Mouse (Mus musculus) embryonic facial prominence, embryonic 15.5 days (tissue): ENCODE data around the gene Ypel2. TPM values are rescaled to one million over a fixed set of nuclear protein-coding genes. Genes with fewer than 3 reads are reported as not detected.

Experiments
- ATAC-seq: fragments of 200-750 bp; cut with Nextera tagmentation; 2 replicates; pipeline ENCODE4 v1.8.0; 2017; ENCODE audit warnings: low read depth, moderate TSS enrichment; ENCODE audit not compliant: insufficient number of reproducible peaks, low FRiP score, low TSS enrichment
- H3K27ac ChIP-seq: fragments of 300-500 bp; sonication (generic); replicated peaks from 2 replicates; pipeline ENCODE4 v1.5.1; 2015; ENCODE audit warnings: mild to moderate bottlenecking, inconsistent platforms
- H3K27me3 ChIP-seq: fragments of 300-500 bp; sonication (generic); 2 replicates; pipeline ENCODE4 v1.6.1; 2015; ENCODE audit warnings: inconsistent platforms
- H3K36me3 ChIP-seq: fragments of 300-500 bp; sonication (generic); 2 replicates; pipeline ENCODE4 v1.6.1; 2015; ENCODE audit warnings: mild to moderate bottlenecking, inconsistent platforms
- H3K4me1 ChIP-seq: fragments of 300-500 bp; sonication (generic); 2 replicates; pipeline ENCODE4 v1.6.1; 2015; ENCODE audit warnings: inconsistent platforms
- H3K4me2 ChIP-seq: fragments of 300-500 bp; sonication (generic); replicated peaks from 2 replicates; pipeline ENCODE4 v1.6.1; 2015; ENCODE audit warnings: mild to moderate bottlenecking, inconsistent platforms
- H3K4me3 ChIP-seq: fragments of 300-500 bp; sonication (generic); replicated peaks from 2 replicates; pipeline ENCODE4 v1.5.1; 2015; ENCODE audit warnings: mild to moderate bottlenecking, inconsistent platforms
- H3K9ac ChIP-seq: fragments of 300-500 bp; sonication (generic); 2 replicates; pipeline ENCODE4 v1.6.1; 2015; ENCODE audit warnings: inconsistent platforms
- H3K9me3 ChIP-seq: fragments of 300-500 bp; sonication (generic); replicated peaks from 2 replicates; pipeline ENCODE4 v1.6.1; 2016; ENCODE audit warnings: inconsistent platforms
- WGBS: fragments of 180-500 bp; shearing (Covaris S2); methylation state at CpG from one replicate; pipeline ENCODE4 v1.1.7; 2015; 5-methylcytosine and 5-hydroxymethylcytosine counted together
- polyA plus RNA-seq: library from polyadenylated mRNA; unstranded; fragments of >200 nt; fragmentation: Nextera tagmentation; extraction: Ambion mirVana; gene quantifications from 2 replicates; pipeline ENCODE4 v1.2.1, GENCODE M21; 2015

The Ypel2 gene
- polyA plus RNA-seq, 1 experiment from 2014 or later: 8.8 TPM

DNA sequence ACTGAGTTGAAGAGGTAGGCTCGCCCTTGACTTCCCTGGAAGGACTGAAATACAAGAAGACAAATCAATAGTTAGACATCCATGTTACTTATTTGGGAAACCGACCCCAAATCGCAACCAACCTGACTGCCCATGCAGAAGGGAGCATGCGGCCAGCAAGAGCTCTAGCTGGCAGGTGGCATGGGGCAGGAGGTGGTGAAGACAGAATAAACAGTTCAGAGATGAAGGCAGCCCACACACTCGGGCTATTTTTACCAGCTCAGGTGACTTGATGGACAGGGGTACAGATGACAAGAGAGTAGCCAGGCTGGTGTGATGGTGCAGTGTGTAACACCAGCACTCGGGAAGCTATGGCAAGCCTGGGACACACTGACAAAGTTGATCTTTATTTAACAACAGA is 47.6 kb downstream of the Ypel2 start:
- no peak for ATAC-seq
- Histone ChIP-seq H3K36me3 (peaks cover 13% of the 10 kb centered on the region; the same call in 1 of the 2 replicates), H3K4me3 (no peak overlapping the region), H3K27ac (no peak overlapping the region), H3K9me3 (no peaks in the 10 kb centered on the region), H3K4me1 (peaks cover 31% of the 10 kb centered on the region), H3K27me3 (no peaks in the 10 kb centered on the region), H3K9ac (no peak overlapping the region), H3K4me2 (no peak overlapping the region)
- WGBS: 77% methylated on average over 6 of the region's 6 CpGs

DNA sequence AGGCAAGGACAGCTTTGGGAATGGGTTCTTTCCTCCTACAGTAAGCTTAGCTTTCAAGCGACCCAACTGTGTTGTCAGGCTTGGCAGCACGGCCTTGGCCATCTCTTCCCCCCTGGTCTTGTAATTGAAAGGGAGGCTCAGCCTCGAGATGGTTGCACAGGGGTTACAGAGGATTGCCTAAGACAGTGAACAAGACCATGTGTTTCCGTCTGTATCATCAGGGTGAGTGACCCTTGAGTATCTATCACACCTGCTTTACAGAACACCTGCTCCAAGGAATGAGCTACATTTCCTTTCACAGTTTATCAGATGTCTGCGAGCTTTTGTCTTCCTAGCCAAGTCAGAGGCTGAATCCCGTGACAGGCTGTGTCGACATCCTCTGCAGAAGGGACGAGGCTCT is 48.4 kb downstream of the Ypel2 start:
- H3K9ac ChIP-seq: no peak overlapping the region
- H3K4me1 ChIP-seq: peaks cover 24% of the 10 kb centered on the region
- no peaks in the 10 kb centered on the region for H3K9me3 ChIP-seq
- no peak for ATAC-seq
- H3K27ac ChIP-seq: 0 out of 2 replicates have a peak overlapping the region, but pooled peaks have one; percentile 44
- H3K36me3 ChIP-seq: peaks cover 13% of the 10 kb centered on the region; the same call in 1 of the 2 replicates
- WGBS: 68% methylated on average over 8 of the region's 8 CpGs
- H3K4me3 ChIP-seq: no peak overlapping the region
- no peak overlapping the region for H3K4me2 ChIP-seq
- H3K27me3 ChIP-seq: no peaks in the 10 kb centered on the region

DNA sequence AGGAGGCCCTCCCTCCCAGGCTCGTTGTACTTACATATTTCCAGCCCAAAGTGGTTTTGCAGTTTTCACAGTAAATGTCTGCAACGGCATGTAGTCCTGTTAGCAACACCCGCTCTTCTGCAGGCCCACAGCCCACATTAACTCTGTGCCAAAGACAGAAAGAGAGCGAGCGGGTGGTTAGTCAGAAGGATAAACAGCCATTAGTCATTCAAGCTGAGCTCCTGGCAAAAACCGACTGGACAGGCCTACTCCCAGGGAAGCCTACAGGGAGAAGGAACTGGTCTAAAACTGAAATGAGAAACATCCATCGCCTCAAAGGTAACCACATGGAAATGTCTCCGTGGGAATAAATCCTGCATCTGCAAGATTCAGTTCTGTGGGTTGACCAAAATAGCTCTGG is 49.0 kb downstream of the Ypel2 start:
- Histone ChIP-seq H3K4me1 (peaks cover 20% of the 10 kb centered on the region), H3K9ac (no peak overlapping the region), H3K4me2 (no peak overlapping the region), H3K27me3 (no peaks in the 10 kb centered on the region), H3K4me3 (no peak overlapping the region), H3K27ac (peak overlapping the region; percentile 44; the same call in 1 of the 2 replicates), H3K9me3 (no peaks in the 10 kb centered on the region), H3K36me3 (peaks cover 13% of the 10 kb centered on the region; the same call in 1 of the 2 replicates)
- peak; percentile 73 for ATAC-seq
- WGBS: 42% methylated on average over 8 of the region's 8 CpGs

DNA sequence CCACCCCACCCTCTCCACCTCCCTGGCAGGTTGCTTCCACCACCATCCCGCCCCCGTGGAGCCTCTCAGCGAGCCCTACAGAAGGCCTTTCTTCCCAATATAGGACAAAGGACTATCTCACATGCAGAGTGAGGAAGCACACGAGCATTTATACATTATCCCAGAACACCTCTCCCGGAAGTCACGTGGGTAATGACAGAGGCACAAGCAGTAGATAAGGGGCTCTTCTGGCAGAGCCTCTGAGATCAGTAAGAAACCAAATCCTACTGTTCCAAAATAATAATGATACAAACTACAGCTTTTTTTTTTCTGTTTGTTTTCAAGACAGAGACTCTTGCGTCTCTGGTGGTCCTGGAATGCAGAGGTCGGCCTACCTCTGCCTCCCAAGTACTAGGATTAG is 51.6 kb downstream of the Ypel2 start:
- no peak overlapping the region for H3K27ac ChIP-seq
- no peak for ATAC-seq
- peaks cover 13% of the 10 kb centered on the region; the same call in 1 of the 2 replicates for H3K36me3 ChIP-seq
- 89% methylated on average over 8 of the region's 8 CpGs for WGBS
- peaks cover 18% of the 10 kb centered on the region for H3K4me1 ChIP-seq
- H3K9me3 ChIP-seq: no peaks in the 10 kb centered on the region
- no peak overlapping the region for H3K4me3 ChIP-seq
- no peaks in the 10 kb centered on the region for H3K27me3 ChIP-seq
- H3K9ac ChIP-seq: no peak overlapping the region
- H3K4me2 ChIP-seq: no peak overlapping the region

DNA sequence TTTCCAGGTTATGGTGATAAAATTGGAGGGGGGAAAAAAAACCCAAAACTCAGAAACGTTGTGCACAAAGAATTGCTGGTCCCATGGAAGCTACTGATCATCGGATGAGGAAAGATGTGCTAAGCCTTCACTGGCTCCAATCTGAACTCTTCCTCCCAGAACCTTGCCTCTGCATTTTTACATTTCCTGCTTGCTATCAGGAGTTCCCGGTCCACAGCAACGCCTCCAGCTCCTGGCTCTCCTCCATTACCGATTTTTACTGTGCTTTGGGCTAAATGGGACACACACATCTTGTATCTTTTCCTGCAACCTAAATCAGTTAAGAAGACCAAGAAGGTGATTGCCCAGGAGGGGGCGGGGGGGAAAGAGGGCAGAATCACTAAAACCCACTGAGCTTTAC is 54.0 kb downstream of the Ypel2 start:
- WGBS: 79% methylated on average over 6 of the region's 6 CpGs
- no peak overlapping the region for H3K4me2 ChIP-seq
- no peak overlapping the region for H3K27ac ChIP-seq
- no peak overlapping the region for H3K9ac ChIP-seq
- ATAC-seq: no peak
- peaks cover 13% of the 10 kb centered on the region; the same call in 1 of the 2 replicates for H3K36me3 ChIP-seq
- no peaks in the 10 kb centered on the region for H3K9me3 ChIP-seq
- H3K27me3 ChIP-seq: no peaks in the 10 kb centered on the region
- no peaks in the 10 kb centered on the region for H3K4me1 ChIP-seq
- no peak overlapping the region for H3K4me3 ChIP-seq

DNA sequence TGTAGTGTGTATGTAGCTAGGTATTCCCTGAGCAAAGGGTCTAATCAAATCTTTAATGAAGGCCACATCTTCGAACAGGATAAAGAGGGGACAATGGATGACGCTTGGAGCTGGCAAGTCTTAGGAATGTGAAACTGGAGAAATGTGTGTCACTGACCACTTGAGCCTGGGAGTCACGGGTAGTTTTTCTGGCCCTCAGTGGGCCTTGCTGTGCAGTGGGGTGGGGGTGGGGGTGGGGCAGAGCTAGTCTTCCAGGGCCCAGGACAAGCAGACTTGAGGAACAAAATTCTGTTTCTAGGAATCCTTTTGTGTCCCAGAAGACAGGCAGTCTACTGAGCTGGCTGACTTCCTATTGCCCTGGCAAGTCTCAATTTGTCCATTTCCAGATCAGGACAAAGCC is 55.0 kb downstream of the Ypel2 start:
- no peaks in the 10 kb centered on the region for H3K27me3 ChIP-seq
- no peak overlapping the region for H3K9ac ChIP-seq
- peaks cover 8% of the 10 kb centered on the region; the same call in 1 of the 2 replicates for H3K36me3 ChIP-seq
- H3K4me3 ChIP-seq: no peak overlapping the region
- no peaks in the 10 kb centered on the region for H3K4me1 ChIP-seq
- H3K27ac ChIP-seq: no peak overlapping the region
- 64% methylated on average over 3 of the region's 3 CpGs for WGBS
- H3K4me2 ChIP-seq: no peak overlapping the region
- H3K9me3 ChIP-seq: no peaks in the 10 kb centered on the region
- no peak for ATAC-seq

DNA sequence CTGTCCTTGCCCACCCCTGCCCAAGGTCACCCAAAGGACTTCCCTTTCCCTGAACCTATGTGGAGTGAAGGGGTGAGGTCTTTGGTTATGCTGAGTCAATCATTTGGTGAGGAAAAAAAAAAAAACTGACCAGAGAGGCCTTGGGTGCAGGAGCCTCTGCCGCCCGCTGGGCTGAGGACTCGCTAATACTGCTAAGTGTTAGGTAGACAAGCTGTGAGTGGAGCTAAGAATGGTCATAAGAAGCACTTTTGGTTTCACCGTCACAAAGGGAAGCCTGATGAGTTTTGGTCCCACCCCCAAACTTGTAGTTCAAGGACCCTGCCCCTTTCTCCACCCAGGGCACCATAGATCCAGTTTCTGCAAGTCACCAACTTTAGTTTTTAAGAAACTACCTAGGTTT is 55.4 kb downstream of the Ypel2 start:
- H3K9me3 ChIP-seq: no peaks in the 10 kb centered on the region
- 94% methylated on average over 4 of the region's 4 CpGs for WGBS
- H3K4me2 ChIP-seq: no peak overlapping the region
- H3K4me1 ChIP-seq: no peaks in the 10 kb centered on the region
- H3K36me3 ChIP-seq: peaks cover 3% of the 10 kb centered on the region; the same call in 1 of the 2 replicates
- no peak for ATAC-seq
- no peaks in the 10 kb centered on the region for H3K27me3 ChIP-seq
- no peak overlapping the region for H3K4me3 ChIP-seq
- no peak overlapping the region for H3K27ac ChIP-seq
- H3K9ac ChIP-seq: no peak overlapping the region

DNA sequence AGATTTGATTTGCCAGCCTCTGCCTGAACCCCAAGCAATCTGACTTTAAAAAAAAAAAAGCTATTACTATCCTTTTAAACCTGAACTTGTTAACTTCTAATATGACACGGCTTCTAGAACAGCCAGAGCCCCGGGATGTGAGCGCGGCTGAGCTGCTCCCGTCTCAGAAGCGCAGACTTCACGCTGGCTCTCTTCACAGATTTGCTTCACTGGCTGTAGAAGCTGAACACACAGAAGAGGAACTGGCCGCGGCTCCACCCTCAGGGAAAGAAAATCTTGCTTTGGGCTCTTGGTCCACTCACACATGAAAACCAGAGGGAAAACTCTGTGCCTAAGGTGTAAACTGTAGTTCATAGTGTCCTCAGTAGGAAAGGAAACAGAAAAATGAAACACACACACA is 56.6 kb downstream of the Ypel2 start:
- Histone ChIP-seq H3K27ac (0 out of 2 replicates have a peak overlapping the region, but pooled peaks have one; percentile 48), H3K9me3 (no peaks in the 10 kb centered on the region), H3K4me1 (no peaks in the 10 kb centered on the region), H3K4me3 (no peak overlapping the region), H3K9ac (no peak overlapping the region), H3K36me3 (no peaks in the 10 kb centered on the region; the same call in 1 of the 2 replicates), H3K4me2 (no peak overlapping the region), H3K27me3 (no peaks in the 10 kb centered on the region)
- no peak for ATAC-seq
- WGBS: 41% methylated on average over 9 of the region's 9 CpGs

DNA sequence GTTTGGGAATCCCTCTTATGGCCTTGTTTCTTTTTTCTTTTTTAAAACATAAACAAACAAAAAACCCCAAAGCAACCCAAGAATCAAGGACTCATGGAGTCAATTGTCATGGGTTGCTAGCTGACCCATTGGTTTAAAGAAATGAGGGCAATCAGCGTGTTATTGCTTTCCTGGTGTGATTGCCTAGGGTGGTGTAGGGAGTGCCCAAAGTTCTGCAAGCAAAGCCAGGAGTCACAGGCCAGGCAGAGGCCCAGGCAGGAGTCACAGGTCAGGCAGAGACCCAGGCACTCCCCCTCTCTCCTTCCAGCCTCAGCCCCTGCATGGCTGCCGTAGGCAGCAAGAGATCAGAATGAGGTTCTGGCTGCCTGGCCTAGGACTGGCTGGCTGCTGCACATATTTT is 58.6 kb downstream of the Ypel2 start:
- H3K36me3 ChIP-seq: no peaks in the 10 kb centered on the region
- WGBS: 75% methylated on average over 2 of the region's 2 CpGs
- no peak overlapping the region for H3K4me2 ChIP-seq
- H3K9ac ChIP-seq: no peak overlapping the region
- H3K4me3 ChIP-seq: no peak overlapping the region
- H3K9me3 ChIP-seq: no peaks in the 10 kb centered on the region
- no peaks in the 10 kb centered on the region for H3K4me1 ChIP-seq
- ATAC-seq: no peak
- H3K27ac ChIP-seq: no peak overlapping the region
- no peaks in the 10 kb centered on the region for H3K27me3 ChIP-seq

DNA sequence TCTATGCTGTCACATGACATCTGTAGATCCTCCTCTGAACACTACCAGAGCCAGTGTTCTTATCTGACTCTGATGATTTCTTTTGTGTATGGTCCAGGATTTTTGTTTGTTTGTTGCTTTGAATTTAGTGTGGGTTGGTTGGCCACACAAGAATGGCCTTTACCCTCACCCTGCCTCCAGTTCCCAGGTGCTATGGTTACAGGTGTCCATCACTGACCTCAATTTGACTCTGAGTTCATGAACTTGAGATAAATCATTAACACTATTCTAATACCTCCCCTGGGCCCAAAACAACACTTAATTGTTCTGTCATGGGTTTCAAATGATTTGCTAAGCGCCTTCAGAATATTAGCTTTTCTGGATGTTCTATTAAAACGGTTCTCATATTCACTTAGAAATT is 61.3 kb downstream of the Ypel2 start:
- no peaks in the 10 kb centered on the region for H3K36me3 ChIP-seq
- WGBS: 89% methylated on average over 2 of the region's 2 CpGs
- H3K9ac ChIP-seq: no peak overlapping the region
- H3K4me2 ChIP-seq: no peak overlapping the region
- no peaks in the 10 kb centered on the region for H3K4me1 ChIP-seq
- no peak overlapping the region for H3K4me3 ChIP-seq
- ATAC-seq: no peak
- H3K27me3 ChIP-seq: no peaks in the 10 kb centered on the region
- no peaks in the 10 kb centered on the region for H3K9me3 ChIP-seq
- no peak overlapping the region for H3K27ac ChIP-seq

DNA sequence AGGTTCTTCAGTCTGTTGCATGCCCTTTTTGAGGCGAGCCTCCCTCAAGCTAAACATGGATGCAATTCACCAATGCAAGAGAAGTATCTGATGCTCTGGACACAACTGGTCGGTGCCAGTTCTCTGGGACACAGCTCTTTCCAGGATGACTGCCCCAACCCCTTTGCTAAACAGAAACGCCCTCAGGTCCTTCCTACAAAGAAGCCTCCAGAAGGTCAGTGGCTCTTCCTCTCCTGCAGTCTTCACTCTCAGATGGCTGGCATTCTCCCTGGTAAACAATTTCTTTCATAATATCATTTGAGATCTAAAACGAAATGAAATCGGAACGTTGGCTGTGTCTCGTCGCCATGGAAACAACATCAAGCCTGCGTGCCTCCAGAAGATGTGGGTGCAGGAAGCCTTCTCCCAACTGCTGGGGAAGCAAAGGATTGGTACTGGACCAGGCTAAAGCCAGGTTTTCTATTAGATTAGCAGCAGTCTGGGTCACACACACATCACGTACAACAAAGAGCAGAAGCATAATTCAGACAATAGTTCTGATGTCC is 62.8 kb downstream of the Ypel2 start:
- WGBS: 71% methylated on average over 10 of the region's 10 CpGs
- Histone ChIP-seq H3K9ac (no peak overlapping the region), H3K4me3 (no peak overlapping the region), H3K36me3 (no peaks in the 10 kb centered on the region), H3K4me2 (no peak overlapping the region), H3K27me3 (no peaks in the 10 kb centered on the region), H3K9me3 (no peaks in the 10 kb centered on the region), H3K4me1 (no peaks in the 10 kb centered on the region), H3K27ac (no peak overlapping the region)
- ATAC-seq: no peak

DNA sequence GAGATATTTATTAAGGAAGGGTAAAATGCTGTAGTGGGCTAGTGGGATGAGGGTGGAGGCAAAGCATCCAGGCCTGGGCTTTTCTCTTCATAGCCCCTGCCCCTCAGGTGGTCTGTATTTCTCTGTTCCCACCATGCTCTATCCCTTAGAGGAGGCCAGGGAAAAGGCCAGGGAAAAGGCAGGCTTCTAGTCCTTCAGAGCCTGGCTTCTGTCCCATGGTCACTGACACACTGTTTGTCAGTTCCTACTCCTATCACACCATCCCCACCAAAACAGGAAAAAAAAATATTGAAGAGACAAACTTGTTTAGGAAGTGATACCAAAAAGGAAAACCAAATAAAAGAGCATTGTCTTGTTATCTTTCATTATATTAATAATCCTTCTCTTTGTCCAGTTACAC is 63.5 kb downstream of the Ypel2 start:
- Histone ChIP-seq H3K27ac (no peak overlapping the region), H3K4me3 (no peak overlapping the region), H3K4me2 (no peak overlapping the region), H3K36me3 (no peaks in the 10 kb centered on the region), H3K4me1 (no peaks in the 10 kb centered on the region), H3K27me3 (no peaks in the 10 kb centered on the region), H3K9ac (no peak overlapping the region), H3K9me3 (no peaks in the 10 kb centered on the region)
- no peak for ATAC-seq
